Mouse (Mus musculus): ENCODE data around the gene Fxyd6. TPM values are rescaled to one million over a fixed set of nuclear protein-coding genes. Genes with fewer than 3 reads are reported as not detected.

The Fxyd6 gene
- polyA plus RNA-seq, 1 experiment from 2014 or later = 2.7 TPM

GRCm38 (mm10) chr9:45349851-45350250 is 20.1 kb upstream of the Fxyd6 start:
- 38% methylated on average over 5 of the region's 5 CpGs for WGBS (ENCODE audit: insufficient replicate concordance)
- no peak overlapping the region for H3K4me3 ChIP-seq (replicated peaks)
- H3K27ac ChIP-seq = no peak overlapping the region
- H3K4me2 ChIP-seq = no peak overlapping the region
- no peak for DNase-seq
- H3K9me3 ChIP-seq (replicated peaks) = no peaks in the 10 kb centered on the region
- ATAC-seq (ENCODE audit: low read depth) = no peak
- H3K27me3 ChIP-seq = no peaks in the 10 kb centered on the region
- no peaks in the 10 kb centered on the region for H3K36me3 ChIP-seq
- H3K9ac ChIP-seq = no peak overlapping the region
- H3K4me1 ChIP-seq (replicated peaks) = no peaks in the 10 kb centered on the region

GRCm38 (mm10) chr9:45355192-45355591 is 14.8 kb upstream of the Fxyd6 start:
- H3K27ac ChIP-seq = no peak overlapping the region
- no peak for ATAC-seq (ENCODE audit: low read depth)
- H3K27me3 ChIP-seq = no peaks in the 10 kb centered on the region
- no peaks in the 10 kb centered on the region for H3K4me1 ChIP-seq (replicated peaks)
- no peak for DNase-seq
- no peaks in the 10 kb centered on the region for H3K9me3 ChIP-seq (replicated peaks)
- H3K36me3 ChIP-seq = no peaks in the 10 kb centered on the region
- no peak overlapping the region for H3K4me2 ChIP-seq
- no peak overlapping the region for H3K4me3 ChIP-seq (replicated peaks)
- WGBS (ENCODE audit: insufficient replicate concordance) = 67% methylated on average over 2 of the region's 2 CpGs
- H3K9ac ChIP-seq = no peak overlapping the region

- Histone ChIP-seq H3K9me3 (replicated peaks) (no peaks in the 10 kb centered on the region), H3K4me2 (no peak overlapping the region), H3K27ac (no peak overlapping the region), H3K4me3 (replicated peaks) (no peak overlapping the region), H3K36me3 (no peaks in the 10 kb centered on the region), H3K27me3 (no peaks in the 10 kb centered on the region), H3K4me1 (replicated peaks) (no peaks in the 10 kb centered on the region), H3K9ac (no peak overlapping the region)
- ATAC-seq (ENCODE audit: low read depth) (no peak), DNase-seq (no peak)
- 60% methylated on average over 7 of the region's 7 CpGs for WGBS (ENCODE audit: insufficient replicate concordance)
Observed at GRCm38 (mm10) chr9:45358356-45358755, 11.6 kb upstream of the Fxyd6 start.

- H3K4me3 ChIP-seq (replicated peaks) = no peak overlapping the region
- ATAC-seq (ENCODE audit: low read depth) (no peak), DNase-seq (no peak)
- no peaks in the 10 kb centered on the region for H3K27me3 ChIP-seq
- no peaks in the 10 kb centered on the region for H3K9me3 ChIP-seq (replicated peaks)
- H3K4me1 ChIP-seq (replicated peaks) = no peaks in the 10 kb centered on the region
- no peak overlapping the region for H3K4me2 ChIP-seq
- no peak overlapping the region for H3K9ac ChIP-seq
- H3K27ac ChIP-seq = no peak overlapping the region
- 44% methylated on average over 2 of the region's 2 CpGs for WGBS (ENCODE audit: insufficient replicate concordance)
- no peaks in the 10 kb centered on the region for H3K36me3 ChIP-seq
Observed at GRCm38 (mm10) chr9:45362051-45362461, 7.9 kb upstream of the Fxyd6 start.

- no peaks in the 10 kb centered on the region for H3K9me3 ChIP-seq (replicated peaks)
- H3K4me1 ChIP-seq (replicated peaks) = no peaks in the 10 kb centered on the region
- no peak overlapping the region for H3K9ac ChIP-seq
- ATAC-seq (ENCODE audit: low read depth) (no peak), DNase-seq (no peak)
- peaks cover 14% of the 10 kb centered on the region for H3K27me3 ChIP-seq
- WGBS (ENCODE audit: insufficient replicate concordance) = 49% methylated on average over 7 of the region's 7 CpGs
- no peak overlapping the region for H3K4me2 ChIP-seq
- H3K36me3 ChIP-seq = no peaks in the 10 kb centered on the region
- no peak overlapping the region for H3K27ac ChIP-seq
- no peak overlapping the region for H3K4me3 ChIP-seq (replicated peaks)
Observed at GRCm38 (mm10) chr9:45363639-45364214, 6.3 kb upstream of the Fxyd6 start.

GRCm38 (mm10) chr9:45367716-45368115 is 2.3 kb upstream of the Fxyd6 start:
- Histone ChIP-seq H3K27ac (no peak overlapping the region), H3K27me3 (peaks cover 50% of the 10 kb centered on the region), H3K9ac (no peak overlapping the region), H3K4me1 (replicated peaks) (no peaks in the 10 kb centered on the region), H3K36me3 (no peaks in the 10 kb centered on the region), H3K4me2 (no peak overlapping the region), H3K9me3 (replicated peaks) (no peaks in the 10 kb centered on the region), H3K4me3 (replicated peaks) (no peak overlapping the region)
- DNase-seq (no peak), ATAC-seq (ENCODE audit: low read depth) (no peak)
- WGBS (ENCODE audit: insufficient replicate concordance) = 57% methylated on average over 8 of the region's 8 CpGs

- Histone ChIP-seq H3K27ac (no peak overlapping the region), H3K27me3 (peaks cover 50% of the 10 kb centered on the region), H3K9ac (no peak overlapping the region), H3K4me3 (replicated peaks) (no peak overlapping the region), H3K9me3 (replicated peaks) (no peaks in the 10 kb centered on the region), H3K4me1 (replicated peaks) (no peaks in the 10 kb centered on the region), H3K36me3 (no peaks in the 10 kb centered on the region), H3K4me2 (no peak overlapping the region)
- ATAC-seq (ENCODE audit: low read depth) = no peak
- 40% methylated on average over 5 of the region's 5 CpGs for WGBS (ENCODE audit: insufficient replicate concordance)
- no peak for DNase-seq
Observed at GRCm38 (mm10) chr9:45368341-45368901, 1.6 kb upstream of the Fxyd6 start.

GRCm38 (mm10) chr9:45370616-45371336 is 791 bp downstream of the Fxyd6 start:
- Histone ChIP-seq H3K27me3 (peaks cover 50% of the 10 kb centered on the region), H3K4me2 (peak overlapping the region; percentile 57), H3K4me1 (replicated peaks) (no peaks in the 10 kb centered on the region), H3K36me3 (no peaks in the 10 kb centered on the region), H3K4me3 (replicated peaks) (peak overlapping the region; percentile 38), H3K9ac (no peak overlapping the region), H3K9me3 (replicated peaks) (no peaks in the 10 kb centered on the region), H3K27ac (no peak overlapping the region)
- ATAC-seq (ENCODE audit: low read depth) = no peak
- 16% methylated on average over 25 of the region's 25 CpGs for WGBS (ENCODE audit: insufficient replicate concordance)
- DNase-seq = no peak

GRCm38 (mm10) chr9:45371337-45371707 is 1.3 kb downstream of the Fxyd6 start:
- H3K4me1 ChIP-seq (replicated peaks) = no peaks in the 10 kb centered on the region
- ATAC-seq (ENCODE audit: low read depth) (no peak), DNase-seq (no peak)
- H3K9me3 ChIP-seq (replicated peaks) = no peaks in the 10 kb centered on the region
- H3K27me3 ChIP-seq = peaks cover 50% of the 10 kb centered on the region
- H3K27ac ChIP-seq = no peak overlapping the region
- no peak overlapping the region for H3K9ac ChIP-seq
- no peak overlapping the region for H3K4me3 ChIP-seq (replicated peaks)
- WGBS (ENCODE audit: insufficient replicate concordance) = 32% methylated on average over 2 of the region's 2 CpGs
- 0 out of 2 replicates have a peak overlapping the region, but pooled peaks have one; percentile 57 for H3K4me2 ChIP-seq
- no peaks in the 10 kb centered on the region for H3K36me3 ChIP-seq

- DNase-seq (no peak), ATAC-seq (ENCODE audit: low read depth) (no peak)
- no peak overlapping the region for H3K27ac ChIP-seq
- H3K27me3 ChIP-seq = peaks cover 34% of the 10 kb centered on the region
- H3K9me3 ChIP-seq (replicated peaks) = no peaks in the 10 kb centered on the region
- H3K4me3 ChIP-seq (replicated peaks) = no peak overlapping the region
- no peak overlapping the region for H3K9ac ChIP-seq
- 41% methylated on average over 3 of the region's 3 CpGs for WGBS (ENCODE audit: insufficient replicate concordance)
- H3K36me3 ChIP-seq = no peaks in the 10 kb centered on the region
- no peaks in the 10 kb centered on the region for H3K4me1 ChIP-seq (replicated peaks)
- H3K4me2 ChIP-seq = no peak overlapping the region
Observed at GRCm38 (mm10) chr9:45373896-45374295, 3.9 kb downstream of the Fxyd6 start.

- Histone ChIP-seq H3K4me2 (no peak overlapping the region), H3K4me3 (replicated peaks) (no peak overlapping the region), H3K27me3 (peaks cover 22% of the 10 kb centered on the region), H3K36me3 (no peaks in the 10 kb centered on the region), H3K4me1 (replicated peaks) (no peaks in the 10 kb centered on the region), H3K9ac (no peak overlapping the region), H3K27ac (no peak overlapping the region), H3K9me3 (replicated peaks) (no peaks in the 10 kb centered on the region)
- no peak for ATAC-seq (ENCODE audit: low read depth)
- no peak for DNase-seq
- 63% methylated on average over 6 of the region's 6 CpGs for WGBS (ENCODE audit: insufficient replicate concordance)
Observed at GRCm38 (mm10) chr9:45374988-45375502, 5.1 kb downstream of the Fxyd6 start.

Data from liver, embryonic 13.5 days (tissue).